Mouse (Mus musculus) subcutaneous adipose tissue, adult 2 months (tissue): ENCODE measurements around the gene Zfr2. TPM values are rescaled to one million over a fixed set of nuclear protein-coding genes. Genes with fewer than 3 reads are reported as not detected.

Source experiments
- polyA plus RNA-seq: library from polyadenylated mRNA; depleted of rRNA; stranded (reverse); fragments of >200 nt; gene quantifications from 2 replicates; pipeline ENCODE4 v1.2.3, GENCODE M21; 2012; ENCODE audit warnings: low replicate concordance; rRNA removed

Zfr2 gene
- 5.7 and 25.8 TPM in 2 replicates for polyA plus RNA-seq

DNA sequence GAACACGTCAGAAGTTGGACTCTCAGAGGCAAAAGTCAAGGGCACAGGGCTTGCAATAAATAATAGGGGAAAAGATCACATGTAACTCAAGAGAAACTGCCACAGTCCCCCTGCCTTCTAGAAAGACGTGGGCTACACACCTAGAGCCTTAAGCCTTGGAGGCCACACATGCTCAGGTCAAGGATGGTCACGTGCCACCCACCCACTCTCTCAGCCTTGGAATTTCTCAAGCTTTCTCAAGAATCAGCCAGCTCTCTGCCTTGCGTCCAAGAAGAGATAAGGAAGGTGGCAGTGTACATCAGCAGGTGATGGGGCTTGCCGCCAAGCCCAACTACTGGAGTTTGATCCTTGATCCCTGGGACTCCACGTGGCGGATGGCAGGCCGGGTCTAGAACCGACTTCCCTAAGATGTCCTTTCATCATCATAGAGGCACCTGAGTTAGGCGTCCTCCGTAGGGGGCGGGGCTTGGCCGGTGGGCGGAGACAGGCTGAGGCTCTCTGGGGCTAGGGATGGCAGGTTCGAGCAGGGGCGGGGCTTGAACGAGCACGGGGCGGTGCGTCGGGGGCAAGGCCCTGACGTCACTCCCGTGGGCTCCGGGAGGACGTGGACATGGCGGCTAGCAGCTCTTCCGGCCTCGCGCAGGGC is at the start of gene Zfr2:
Zfr2 (plus strand) TSS at position 576 of the 646 bp plus-strand sequence.

DNA sequence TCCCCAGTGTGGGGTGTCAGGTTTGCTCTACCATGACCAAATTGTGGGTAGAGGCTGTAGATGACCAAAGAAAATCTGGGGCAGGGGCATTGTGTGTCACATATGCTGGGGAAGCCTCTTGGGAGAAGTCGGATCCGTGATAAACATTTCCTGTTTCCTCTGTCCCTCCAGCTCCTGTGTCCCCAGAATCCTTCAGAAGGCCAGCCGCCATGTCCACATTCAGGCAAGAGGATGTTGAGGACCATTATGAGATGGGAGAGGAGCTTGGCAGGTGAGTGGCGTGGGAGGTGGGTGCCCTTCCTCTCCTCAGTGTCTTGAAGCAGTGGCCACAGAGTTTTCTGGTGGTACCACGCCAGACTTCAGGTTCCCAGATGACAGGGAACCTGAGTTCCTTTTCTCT is 49.1 kb upstream of the Zfr2 start, which contains the start of gene 4930442H23Rik:
4930442H23Rik (minus strand) TSS at position 45 of the 400 bp plus-strand sequence.

DNA sequence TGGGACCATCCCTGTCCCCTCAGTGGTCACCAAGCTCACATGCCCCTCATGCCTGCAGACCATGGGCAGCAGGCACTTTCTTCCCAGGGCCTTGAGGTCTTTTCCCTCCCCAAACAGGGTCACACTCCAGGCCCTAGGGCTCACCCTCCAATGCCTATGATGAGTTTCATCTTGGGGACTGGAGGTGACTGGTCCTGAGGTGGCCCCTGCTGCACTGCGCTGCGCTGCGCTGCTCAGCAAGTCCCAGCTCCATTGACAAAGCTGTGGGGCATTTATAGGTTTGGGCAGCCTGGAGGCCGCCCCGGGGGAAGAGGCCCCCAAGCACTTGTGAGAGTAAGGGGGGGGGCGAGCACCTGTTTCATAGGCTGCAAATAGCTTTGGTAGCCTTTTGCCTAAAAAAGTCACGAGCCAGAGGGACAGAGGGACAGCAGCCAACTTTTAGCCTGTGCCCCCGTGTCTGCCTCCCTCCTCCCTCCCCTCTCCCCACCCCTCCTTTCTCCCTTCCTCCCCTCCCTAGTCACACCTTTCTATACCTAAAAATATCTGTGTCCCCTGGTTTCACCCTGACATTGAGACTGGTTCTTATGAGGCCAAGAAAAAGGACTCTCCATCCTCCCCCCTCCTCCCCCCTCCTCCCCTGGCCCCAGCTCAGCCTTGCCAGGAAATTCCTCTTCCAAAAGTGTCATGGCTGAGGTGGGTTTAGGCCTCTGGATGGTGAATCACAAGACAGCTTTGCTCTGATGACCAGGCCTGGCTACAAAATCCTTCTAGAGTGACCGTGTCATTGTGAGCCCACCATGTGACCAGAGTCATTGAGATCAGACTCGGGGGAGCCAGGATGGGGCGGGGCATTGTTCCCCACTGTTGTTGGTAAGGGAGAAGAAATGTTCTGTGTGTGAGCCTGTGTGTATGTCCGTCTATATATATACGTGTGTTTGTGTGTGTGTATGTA is 30.9 kb upstream of the Zfr2 start, which contains the start of gene Nmrk2:
Nmrk2 (minus strand) TSS at position 245 of the 952 bp plus-strand sequence.

GRCm38 (mm10) chr10:81230438-81231332 is 2.3 kb upstream of the Zfr2 start, which contains the start of gene Atcay:
Gene Atcay, minus strand, starts transcription at chr10:81230833.

DNA sequence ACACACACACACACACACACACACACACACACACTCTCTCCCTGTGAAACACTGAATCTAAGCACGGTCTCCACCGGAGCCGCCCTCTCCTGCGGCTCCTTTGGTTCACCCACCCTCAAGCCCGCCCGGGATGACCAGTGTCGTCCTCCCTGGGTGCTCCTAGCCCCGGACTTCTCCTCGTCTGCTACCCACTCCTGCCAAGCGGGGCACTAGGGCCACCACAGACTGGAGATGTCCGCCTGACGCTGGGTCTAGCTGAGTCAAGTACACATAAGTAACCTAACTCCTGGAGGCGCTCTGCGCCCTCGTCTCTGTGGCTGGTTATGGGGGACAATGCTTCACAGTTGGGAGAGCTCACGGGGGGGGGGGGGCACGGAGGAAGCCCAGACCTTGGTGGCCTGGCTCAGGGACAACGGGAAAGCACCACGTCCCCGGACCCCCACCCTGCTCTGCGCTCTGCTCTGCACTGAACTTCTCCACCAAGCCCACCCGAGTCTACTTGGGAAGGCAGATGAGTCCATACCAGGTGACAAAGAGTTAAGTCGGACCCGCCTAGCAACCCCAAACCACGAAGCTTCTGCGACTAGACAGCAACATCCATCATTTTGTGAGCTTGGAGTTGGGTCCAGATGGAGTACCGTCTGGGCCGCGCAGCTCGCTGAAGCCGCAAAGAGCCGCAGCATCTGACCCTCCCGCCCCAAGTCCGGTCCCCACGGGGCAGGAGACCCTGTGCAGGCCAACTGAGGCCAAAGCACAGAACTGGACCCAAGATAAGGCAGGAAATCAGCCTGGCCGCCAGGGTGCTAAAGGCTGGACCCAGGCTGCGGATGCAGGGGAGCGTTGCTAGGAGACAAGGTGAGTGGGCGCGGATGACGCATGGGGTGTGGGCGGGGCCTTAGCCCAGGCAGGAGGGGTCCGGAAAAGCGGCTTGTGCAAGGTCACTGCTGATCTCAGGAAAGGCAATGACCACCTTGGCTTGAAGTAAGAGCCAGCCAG is 19.8 kb downstream of the Zfr2 start, which contains the start of gene Matk:
Matk (plus strand) TSS at position 512 of the 996 bp plus-strand sequence.

DNA sequence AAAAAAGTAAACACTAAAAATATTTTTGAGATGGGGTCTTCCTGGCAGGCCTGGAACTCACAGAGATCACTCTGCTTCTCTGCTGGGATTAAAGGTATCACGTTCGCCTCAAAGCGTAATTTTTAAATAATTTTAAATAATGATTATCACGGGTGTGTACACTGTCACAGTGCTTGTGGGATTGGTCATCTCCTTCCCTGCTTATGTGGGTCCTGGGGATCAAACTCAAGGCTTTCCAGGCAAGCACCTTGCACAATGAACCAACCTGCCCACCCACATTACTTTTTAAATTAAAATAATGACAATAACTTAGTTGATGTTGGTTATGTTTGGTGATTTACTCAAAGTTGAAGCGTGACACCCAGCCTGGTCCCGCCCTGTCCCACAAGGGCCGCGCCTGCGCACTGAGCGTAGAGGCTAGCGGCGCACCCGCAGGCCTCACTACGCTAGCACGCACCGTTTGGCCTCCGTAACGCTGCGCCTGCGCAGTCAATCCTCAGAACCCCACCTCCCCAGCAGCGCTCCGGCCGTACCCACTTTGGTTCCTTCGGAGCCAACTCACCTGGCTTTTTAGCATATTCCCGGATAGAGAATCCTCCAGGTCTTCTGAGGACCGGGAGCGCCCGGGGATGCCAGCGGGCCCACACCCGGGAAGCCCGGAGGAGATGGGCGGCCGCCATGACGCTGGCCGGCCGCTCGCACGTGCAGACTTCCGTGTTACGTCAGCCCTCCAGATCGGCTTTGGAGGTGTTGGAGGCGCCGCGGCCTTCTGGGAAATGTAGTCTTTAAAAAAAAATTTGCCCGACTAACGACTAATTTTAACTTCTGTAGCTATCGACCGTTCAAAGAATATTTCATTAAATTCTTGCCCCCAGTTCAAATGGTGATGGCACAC is 33.5 kb downstream of the Zfr2 start, which contains the start of the genes Mrpl54 and Apba3:
Mrpl54 (minus strand) TSS at position 724 of the 895 bp plus-strand sequence.
Apba3 (plus strand) TSS at position 750 of the 895 bp plus-strand sequence.

GRCm38 (mm10) chr10:81291511-81292104 is 58.7 kb downstream of the Zfr2 start, which contains the start of gene Tjp3:
Gene Tjp3, minus strand, starts transcription at chr10:81291581.

DNA sequence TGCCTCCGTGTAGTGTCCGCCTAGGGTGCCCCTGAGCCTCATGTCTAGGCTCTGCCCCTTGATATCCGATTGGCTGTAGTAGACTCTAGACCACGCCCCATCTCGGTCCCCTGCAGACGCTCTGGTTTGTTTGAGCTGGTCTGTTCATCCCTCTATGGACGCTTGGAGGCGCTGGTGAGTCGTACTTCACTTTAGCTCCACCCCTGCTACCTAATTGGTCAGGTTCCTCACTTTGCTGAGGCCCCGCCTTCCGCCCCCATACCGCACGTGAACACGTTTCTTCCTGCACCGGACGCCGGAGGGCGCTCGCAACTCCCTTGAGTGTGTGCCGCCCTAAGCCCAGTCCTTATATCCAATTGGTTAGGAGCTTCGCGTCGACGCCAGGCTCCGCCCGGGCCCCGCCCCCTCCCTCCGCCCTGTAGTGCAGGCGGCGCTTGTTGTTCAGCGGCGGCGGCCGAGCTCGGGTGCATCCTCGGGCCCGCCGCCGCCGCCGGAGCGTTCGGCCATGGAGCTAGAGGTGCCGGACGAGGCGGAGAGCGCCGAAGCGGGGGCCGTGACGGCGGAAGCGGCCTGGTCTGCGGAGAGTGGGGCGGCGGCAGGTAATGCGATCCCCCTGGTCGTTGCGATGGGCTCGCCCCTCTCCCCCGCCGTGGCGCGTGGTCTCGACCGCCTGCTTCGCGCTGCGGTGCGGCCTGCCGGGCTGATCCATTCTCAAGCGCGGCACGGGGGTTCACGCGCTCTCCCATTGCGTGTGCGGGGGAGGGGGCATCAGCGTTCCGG is 59.8 kb downstream of the Zfr2 start, which contains the start of gene Pip5k1c:
Pip5k1c (plus strand) TSS at position 410 of the 780 bp plus-strand sequence.

Other genes with a start within 250 kb of the Zfr2 start
- gene Gng7, start 218.2 kb upstream of the Zfr2 start, polyA plus RNA-seq: 8.4 and 8.5 TPM in 2 replicates
- gene Diras1, start 207.5 kb upstream of the Zfr2 start, polyA plus RNA-seq: 0.08 and 0.13 TPM in 2 replicates
- 47.1 and 47.6 TPM in 2 replicates for gene Slc39a3, start 195.7 kb upstream of the Zfr2 start, polyA plus RNA-seq
- gene Sgta, start 173.0 kb upstream of the Zfr2 start, polyA plus RNA-seq: 276 and 324 TPM in 2 replicates
- 29.8 and 72.2 TPM in 2 replicates for gene Thop1, start 163.1 kb upstream of the Zfr2 start, polyA plus RNA-seq
- gene Creb3l3, start 134.3 kb upstream of the Zfr2 start, polyA plus RNA-seq: 0.75 and 2.3 TPM in 2 replicates
- gene Map2k2, start 127.2 kb upstream of the Zfr2 start, polyA plus RNA-seq: 134 and 183 TPM in 2 replicates
- gene Zbtb7a, start 97.9 kb upstream of the Zfr2 start, polyA plus RNA-seq: 32.2 and 49.6 TPM in 2 replicates
- gene Pias4, start 65.2 kb upstream of the Zfr2 start, polyA plus RNA-seq: 28.2 and 37.7 TPM in 2 replicates
- 1,292 and 2,498 TPM in 2 replicates for gene Eef2, start 56.5 kb upstream of the Zfr2 start, polyA plus RNA-seq
- 75.2 and 89.3 TPM in 2 replicates for gene Dapk3, start 50.1 kb upstream of the Zfr2 start, polyA plus RNA-seq
- not detected in 2 replicates for gene 4930442H23Rik, start 49.3 kb upstream of the Zfr2 start, polyA plus RNA-seq
- not detected in 2 replicates for gene Nmrk2, start 31.1 kb upstream of the Zfr2 start, polyA plus RNA-seq
- gene Atcay, start 2.3 kb upstream of the Zfr2 start, polyA plus RNA-seq: 0.03 and 0.06 TPM in 2 replicates
- gene Matk, start 19.8 kb downstream of the Zfr2 start, polyA plus RNA-seq: 3.3 and 4.0 TPM in 2 replicates
- 78.4 and 104 TPM in 2 replicates for gene Mrpl54, start 33.8 kb downstream of the Zfr2 start, polyA plus RNA-seq
- 107 and 116 TPM in 2 replicates for gene Apba3, start 33.8 kb downstream of the Zfr2 start, polyA plus RNA-seq
- gene Tjp3, start 58.4 kb downstream of the Zfr2 start, polyA plus RNA-seq: 0.26 and 15.2 TPM in 2 replicates
- 56.8 and 80.2 TPM in 2 replicates for gene Pip5k1c, start 59.8 kb downstream of the Zfr2 start, polyA plus RNA-seq
- 23.1 and 38.0 TPM in 2 replicates for gene Cactin, start 87.9 kb downstream of the Zfr2 start, polyA plus RNA-seq
- gene Tbxa2r, start 95.6 kb downstream of the Zfr2 start, polyA plus RNA-seq: 10.1 and 16.3 TPM in 2 replicates
- gene Gipc3, start 110.1 kb downstream of the Zfr2 start, polyA plus RNA-seq: 2.2 and 4.8 TPM in 2 replicates
- 69.5 and 90.1 TPM in 2 replicates for gene Hmg20b, start 117.3 kb downstream of the Zfr2 start, polyA plus RNA-seq
- 38.6 and 41.1 TPM in 2 replicates for gene Mfsd12, start 124.3 kb downstream of the Zfr2 start, polyA plus RNA-seq
- gene 4930404N11Rik, start 132.7 kb downstream of the Zfr2 start, polyA plus RNA-seq: 0.43 and 1.8 TPM in 2 replicates
- 56.1 and 75.2 TPM in 2 replicates for gene Fzr1, start 145.4 kb downstream of the Zfr2 start, polyA plus RNA-seq
- 61.5 and 66.9 TPM in 2 replicates for gene Dohh, start 151.3 kb downstream of the Zfr2 start, polyA plus RNA-seq
- 3.2 and 5.1 TPM in 2 replicates for gene Gm48551, start 151.3 kb downstream of the Zfr2 start, polyA plus RNA-seq
- 1.5 and 1.8 TPM in 2 replicates for gene Gm48552, start 155.8 kb downstream of the Zfr2 start, polyA plus RNA-seq
- 9.8 and 12.3 TPM in 2 replicates for gene Smim24, start 159.9 kb downstream of the Zfr2 start, polyA plus RNA-seq
- gene Nfic, start 222.5 kb downstream of the Zfr2 start, polyA plus RNA-seq: 67.7 and 99.8 TPM in 2 replicates
- 0.70 and 0.93 TPM in 2 replicates for gene Celf5, start 249.6 kb downstream of the Zfr2 start, polyA plus RNA-seq